Mouse (Mus musculus) heart, postnatal 25 days (tissue): Measurements from ENCODE around the gene Gm9048. TPM values are rescaled to one million over a fixed set of nuclear protein-coding genes. Genes with fewer than 3 reads are reported as not detected.
A peak's percentile ranks its signal among the peaks of the same experiment; 100 is the strongest.
"Not testable (repeated sequence)": the region's sequence is repeated elsewhere in the genome, so short reads cannot be mapped to it uniquely, and the experiment has no call there.

Experiments used
- DNase-seq: peaks from one replicate; pipeline ENCODE4 v3.0.0; 2022; ENCODE audit warnings: low spot score
- intact Hi-C: fragments of 180-260 bp; cut with DNase I; formaldehyde crosslinking; loops from one replicate; pipeline ENCODE4 v1.15.1; 2025
- total RNA-seq, 2 experiments: library from RNA; stranded (reverse); gene quantifications; 2 replicates each; pipeline ENCODE4 v1.2.3; 2021

Gene Gm9048
- total RNA-seq = not detected

DNA sequence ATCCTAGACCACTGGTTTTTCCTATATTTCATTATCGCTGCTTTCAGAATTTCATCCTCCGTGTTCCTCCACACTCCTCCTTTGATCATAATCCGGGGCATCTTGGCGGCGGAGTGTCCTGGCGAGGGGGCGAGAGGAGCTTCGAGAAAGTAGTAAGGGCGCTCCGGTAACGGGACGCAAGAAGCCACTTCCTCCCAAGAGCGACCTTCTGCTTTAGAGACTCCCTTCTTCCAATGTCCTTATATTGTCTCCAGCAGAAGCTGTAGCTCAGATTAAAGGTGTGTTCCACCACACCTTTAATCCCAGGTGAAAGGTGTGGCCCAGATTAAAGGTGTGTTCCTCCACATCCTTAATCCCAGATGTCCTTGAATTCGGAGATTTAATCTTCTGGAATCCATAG, at the start of gene Gm9048:
Gene Gm9048, minus strand, starts transcription at position 101 of the 400 bp plus-strand sequence.
- intact Hi-C loops, DNase-seq: not testable (repeated sequence)

DNA sequence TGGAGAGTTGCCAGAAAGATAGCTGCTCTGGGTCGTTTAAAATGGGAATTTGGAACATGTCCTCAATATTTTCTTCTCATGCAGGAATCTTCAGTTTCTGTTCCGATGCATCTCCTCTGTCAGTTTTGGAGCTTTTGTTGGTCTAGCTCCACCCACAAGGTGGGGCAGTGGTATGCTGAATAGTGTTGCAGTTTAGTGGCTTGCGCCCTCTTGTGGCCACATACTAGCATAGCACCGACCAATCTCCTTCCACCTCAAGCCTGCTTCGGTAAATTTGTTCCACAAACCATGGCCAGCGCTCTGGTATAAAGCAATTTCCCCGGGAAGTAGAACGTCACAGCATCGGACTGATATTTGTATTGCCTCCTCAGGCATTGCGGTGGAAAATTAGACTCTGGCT, 22.0 kb upstream of the Gm9048 start:
- peak; percentile 42 for DNase-seq
- intact Hi-C loops = loop anchor here (1.0 kb wide), 1 partner anchor 214 kb away; no protein-coding TSS in a partner anchor

DNA sequence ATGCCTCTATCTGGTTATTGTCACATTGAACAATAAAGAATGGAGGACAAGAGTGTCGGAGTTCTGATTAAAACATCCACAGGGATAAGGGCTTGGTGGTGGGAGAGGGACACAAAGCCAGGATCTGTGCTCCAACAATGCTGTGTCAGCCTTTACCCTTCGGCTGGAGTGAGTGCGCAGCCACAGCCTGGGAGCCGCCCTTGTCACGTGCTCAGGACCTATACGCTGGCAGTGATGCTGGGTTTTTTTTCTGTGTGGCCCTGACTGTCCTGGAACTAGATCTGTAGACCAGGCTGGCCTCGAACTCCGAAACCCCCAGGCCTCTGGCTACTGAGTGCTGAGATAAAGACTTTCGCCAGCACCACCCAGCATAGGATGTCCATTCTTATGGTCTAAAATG, 21.0 kb upstream of the Gm9048 start:
- intact Hi-C loops = no loop called here
- no peak for DNase-seq

DNA sequence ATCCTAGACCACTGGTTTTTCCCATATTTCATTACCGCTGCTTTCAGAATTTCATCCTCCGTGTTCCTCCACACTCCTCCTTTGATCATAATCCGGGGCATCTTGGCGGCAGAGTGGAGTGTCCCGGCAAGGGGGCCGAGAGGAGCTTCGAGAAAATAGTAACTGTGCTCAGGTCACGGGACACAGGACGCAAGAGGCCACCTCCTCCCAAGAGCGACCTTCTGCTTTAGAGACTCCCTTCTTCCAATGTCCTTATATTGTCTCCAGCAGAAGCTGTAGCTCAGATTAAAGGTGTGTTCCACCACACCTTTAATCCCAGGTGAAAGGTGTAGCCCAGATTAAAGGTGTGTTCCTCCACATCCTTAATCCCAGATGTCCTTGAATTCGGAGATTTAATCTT, 5.5 kb upstream of the Gm9048 start, which contains the start of gene Gm9049:
Gene Gm9049, minus strand, starts transcription at position 101 of the 400 bp plus-strand sequence.
- DNase-seq, intact Hi-C loops: not testable (repeated sequence)

DNA sequence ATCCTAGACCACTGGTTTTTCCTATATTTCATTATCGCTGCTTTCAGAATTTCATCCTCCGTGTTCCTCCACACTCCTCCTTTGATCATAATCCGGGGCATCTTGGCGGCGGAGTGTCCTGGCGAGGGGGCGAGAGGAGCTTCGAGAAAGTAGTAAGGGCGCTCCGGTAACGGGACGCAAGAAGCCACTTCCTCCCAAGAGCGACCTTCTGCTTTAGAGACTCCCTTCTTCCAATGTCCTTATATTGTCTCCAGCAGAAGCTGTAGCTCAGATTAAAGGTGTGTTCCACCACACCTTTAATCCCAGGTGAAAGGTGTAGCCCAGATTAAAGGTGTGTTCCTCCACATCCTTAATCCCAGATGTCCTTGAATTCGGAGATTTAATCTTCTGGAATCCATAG, 5.3 kb downstream of the Gm9048 start, which contains the start of gene Gm9046:
Gene Gm9046, minus strand, starts transcription at position 101 of the 400 bp plus-strand sequence.
- DNase-seq, intact Hi-C loops: not testable (repeated sequence)

DNA sequence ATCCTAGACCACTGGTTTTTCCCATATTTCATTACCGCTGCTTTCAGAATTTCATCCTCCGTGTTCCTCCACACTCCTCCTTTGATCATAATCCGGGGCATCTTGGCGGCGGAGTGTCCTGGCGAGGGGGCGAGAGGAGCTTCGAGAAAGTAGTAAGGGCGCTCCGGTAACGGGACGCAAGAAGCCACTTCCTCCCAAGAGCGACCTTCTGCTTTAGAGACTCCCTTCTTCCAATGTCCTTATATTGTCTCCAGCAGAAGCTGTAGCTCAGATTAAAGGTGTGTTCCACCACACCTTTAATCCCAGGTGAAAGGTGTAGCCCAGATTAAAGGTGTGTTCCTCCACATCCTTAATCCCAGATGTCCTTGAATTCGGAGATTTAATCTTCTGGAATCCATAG, 10.7 kb downstream of the Gm9048 start, which contains the start of gene Gm9045:
Gene Gm9045, minus strand, starts transcription at position 101 of the 400 bp plus-strand sequence.
- intact Hi-C loops, DNase-seq: not testable (repeated sequence)

DNA sequence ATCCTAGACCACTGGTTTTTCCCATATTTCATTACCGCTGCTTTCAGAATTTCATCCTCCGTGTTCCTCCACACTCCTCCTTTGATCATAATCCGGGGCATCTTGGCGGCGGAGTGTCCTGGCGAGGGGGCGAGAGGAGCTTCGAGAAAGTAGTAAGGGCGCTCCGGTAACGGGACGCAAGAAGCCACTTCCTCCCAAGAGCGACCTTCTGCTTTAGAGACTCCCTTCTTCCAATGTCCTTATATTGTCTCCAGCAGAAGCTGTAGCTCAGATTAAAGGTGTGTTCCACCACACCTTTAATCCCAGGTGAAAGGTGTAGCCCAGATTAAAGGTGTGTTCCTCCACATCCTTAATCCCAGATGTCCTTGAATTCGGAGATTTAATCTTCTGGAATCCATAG, 16.2 kb downstream of the Gm9048 start, which contains the start of gene Gm9044:
Gene Gm9044, minus strand, starts transcription at position 101 of the 400 bp plus-strand sequence.
- DNase-seq, intact Hi-C loops: not testable (repeated sequence)

DNA sequence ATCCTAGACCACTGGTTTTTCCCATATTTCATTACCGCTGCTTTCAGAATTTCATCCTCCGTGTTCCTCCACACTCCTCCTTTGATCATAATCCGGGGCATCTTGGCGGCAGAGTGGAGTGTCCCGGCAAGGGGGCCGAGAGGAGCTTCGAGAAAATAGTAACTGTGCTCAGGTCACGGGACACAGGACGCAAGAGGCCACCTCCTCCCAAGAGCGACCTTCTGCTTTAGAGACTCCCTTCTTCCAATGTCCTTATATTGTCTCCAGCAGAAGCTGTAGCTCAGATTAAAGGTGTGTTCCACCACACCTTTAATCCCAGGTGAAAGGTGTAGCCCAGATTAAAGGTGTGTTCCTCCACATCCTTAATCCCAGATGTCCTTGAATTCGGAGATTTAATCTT, 21.6 kb downstream of the Gm9048 start, which contains the start of gene Gm9040:
Gene Gm9040, minus strand, starts transcription at position 101 of the 400 bp plus-strand sequence.
- intact Hi-C loops, DNase-seq: not testable (repeated sequence)

DNA sequence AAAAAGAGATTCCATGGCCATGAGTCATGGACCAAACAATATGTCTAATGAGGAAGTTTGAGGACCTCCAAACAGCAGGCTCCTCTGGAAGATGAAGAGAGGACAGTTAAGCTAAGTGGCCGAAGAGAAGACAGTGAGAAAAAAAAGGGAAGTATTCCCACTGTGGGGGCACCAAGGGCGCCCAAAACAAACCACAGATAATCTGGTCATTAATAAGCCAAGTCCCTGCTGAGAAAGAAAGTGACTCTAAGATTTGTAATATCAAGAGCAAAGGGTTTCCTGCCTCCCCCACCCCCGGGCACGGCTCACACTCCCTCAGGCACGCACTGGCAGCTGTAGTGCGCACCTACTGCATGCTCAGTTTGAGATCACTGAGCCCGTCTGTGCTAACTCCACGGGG, 29.5 kb downstream of the Gm9048 start:
- no peak for DNase-seq
- intact Hi-C loops = no loop called here

DNA sequence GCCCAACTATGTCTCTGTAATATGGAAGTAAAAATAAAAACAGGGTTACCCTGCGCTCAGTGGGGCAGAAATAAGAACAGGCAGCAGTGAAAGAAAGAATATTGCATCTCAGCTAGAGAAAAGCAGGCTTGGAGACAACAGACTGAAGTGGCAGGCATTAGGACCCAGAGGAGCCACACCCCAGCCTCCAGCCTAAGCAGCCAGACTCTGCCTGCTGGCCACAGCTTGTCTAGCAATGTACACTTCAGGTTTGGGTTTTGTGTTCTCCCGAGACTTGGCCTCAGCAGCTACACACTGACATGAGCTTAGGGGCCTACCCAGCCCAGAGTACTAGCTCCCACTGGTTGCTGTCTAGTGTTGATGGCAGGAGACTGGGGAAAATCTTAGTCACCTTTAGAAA, 46.3 kb downstream of the Gm9048 start:
- DNase-seq, intact Hi-C loops: not testable (repeated sequence)

Other genes starting within 250 kb of the Gm9048 start
- 1 to 10 TPM; 2.4 to 3.9 TPM for gene Mdm1, start 206.9 kb downstream of the Gm9048 start, total RNA-seq
- gene Il22, start 143.7 kb downstream of the Gm9048 start, total RNA-seq = not detected
- under 1 TPM; 0.59 to 0.62 TPM for gene Gm32717, start 107.9 kb downstream of the Gm9048 start, total RNA-seq
- under 1 TPM; 0.59 to 0.62 TPM for gene Gm32802, start 90.0 kb downstream of the Gm9048 start, total RNA-seq
- gene Iltifb, start 53.6 kb downstream of the Gm9048 start, total RNA-seq = not detected
- not detected for gene Gm9040, start 21.7 kb downstream of the Gm9048 start, total RNA-seq
- gene Gm9044, start 16.3 kb downstream of the Gm9048 start, total RNA-seq = not detected
- gene Gm9045, start 10.8 kb downstream of the Gm9048 start, total RNA-seq = not detected
- not detected for gene Gm9046, start 5.4 kb downstream of the Gm9048 start, total RNA-seq
- gene Gm9049, start 5.4 kb upstream of the Gm9048 start, total RNA-seq = not detected
- gene Ifng, start 92.4 kb upstream of the Gm9048 start, total RNA-seq = not detected